Mouse (Mus musculus) stomach, postnatal 0 days (tissue): ENCODE measurements around the gene Inf2. TPM values are rescaled to one million over a fixed set of nuclear protein-coding genes. Genes with fewer than 3 reads are reported as not detected.

Experiments
- ATAC-seq: fragments of 200-750 bp; cut with Nextera tagmentation; 2 replicates; pipeline ENCODE4 v1.8.0; 2017; ENCODE audit not compliant: low FRiP score, low TSS enrichment
- DNase-seq: peaks from one replicate; pipeline ENCODE4 v3.0.0-alpha.2; 2016; ENCODE audit warnings: low spot score
- H3K27ac ChIP-seq: fragments of 300-500 bp; sonication (generic); replicated peaks from 2 replicates; pipeline ENCODE4 v1.5.1; 2014; ENCODE audit warnings: mild to moderate bottlenecking, control low read depth
- H3K27me3 ChIP-seq: fragments of 300-500 bp; sonication (generic); 2 replicates; pipeline ENCODE4 v1.6.1; 2014; ENCODE audit warnings: low read length; ENCODE audit not compliant: control insufficient read depth, insufficient read depth
- H3K36me3 ChIP-seq: fragments of 300-500 bp; sonication (generic); 2 replicates; pipeline ENCODE4 v1.6.1; 2014; ENCODE audit warnings: low read length, mixed read lengths; ENCODE audit not compliant: control insufficient read depth, insufficient read depth
- H3K4me1 ChIP-seq: fragments of 300-500 bp; sonication (generic); replicated peaks from 2 replicates; pipeline ENCODE4 v1.6.1; 2014; ENCODE audit warnings: antibody characterized with exemption; ENCODE audit not compliant: control insufficient read depth, insufficient read depth
- H3K4me2 ChIP-seq: fragments of 300-500 bp; sonication (generic); replicated peaks from 2 replicates; pipeline ENCODE4 v1.6.1; 2014; ENCODE audit warnings: low read depth, mild to moderate bottlenecking, control low read depth, moderate library complexity
- H3K4me3 ChIP-seq: fragments of 300-500 bp; sonication (generic); 2 replicates; pipeline ENCODE4 v1.5.1; 2014; ENCODE audit warnings: low read depth, low read length, control low read depth
- H3K9ac ChIP-seq: fragments of 300-500 bp; sonication (generic); 2 replicates; pipeline ENCODE4 v1.6.1; 2014; ENCODE audit warnings: mild to moderate bottlenecking, low read length, control low read depth, mixed read lengths
- H3K9me3 ChIP-seq: fragments of 300-500 bp; sonication (generic); 2 replicates; pipeline ENCODE4 v1.6.1; 2016; ENCODE audit warnings: low read length; ENCODE audit not compliant: control insufficient read depth
- CTCF ChIP-seq: IDR thresholded peaks from 2 replicates; pipeline ENCODE4 v1.5.1; 2016; ENCODE audit warnings: antibody characterized with exemption, low read depth, mild to moderate bottlenecking, moderate library complexity
- EP300 ChIP-seq: optimal IDR thresholded peaks from 2 replicates; pipeline ENCODE3; 2016; ENCODE audit warnings: antibody characterized with exemption
- WGBS: fragments of 180-500 bp; shearing (Covaris S2); extraction: QIAGEN DNeasy Blood & Tissue Kit; methylation state at CpG from one replicate; pipeline ENCODE4 v1.1.7; 2014; 5-methylcytosine and 5-hydroxymethylcytosine counted together
- polyA plus RNA-seq: library from polyadenylated mRNA; unstranded; fragments of >200 nt; fragmentation: Nextera tagmentation; extraction: Ambion mirVana; gene quantifications from 2 replicates; pipeline ENCODE4 v1.2.1, GENCODE M21; 2015

The Inf2 gene
- polyA plus RNA-seq, 1 experiment from 2014 or later = 1.5 TPM

- no peak for ATAC-seq
These were observed 63.3 kb downstream of the Inf2 start for GRCm38 (mm10) chr12:112651778-112652439.

GRCm38 (mm10) chr12:112653157-112653824 lies 64.7 kb downstream of the Inf2 start:
- Histone ChIP-seq H3K27me3 (no peaks in the 10 kb centered on the region), H3K4me3 (no peak overlapping the region), H3K9me3 (no peaks in the 10 kb centered on the region), H3K4me1 (no peaks in the 10 kb centered on the region), H3K36me3 (peaks cover 37% of the 10 kb centered on the region), H3K9ac (no peak overlapping the region), H3K4me2 (no peak overlapping the region), H3K27ac (no peak overlapping the region)
- ATAC-seq (peak; percentile 69), DNase-seq (peak; percentile 89)
- 31% methylated on average over 7 of the region's 7 CpGs for WGBS
- TF ChIP-seq CTCF (peak; percentile 98), EP300 (no peak)

More at GRCm38 (mm10) chr12:112651778-112652439, 63.3 kb downstream of the Inf2 start:
- 53% methylated on average over 5 of the region's 5 CpGs for WGBS
- H3K4me1 ChIP-seq = no peaks in the 10 kb centered on the region
- no peak for TF ChIP-seq EP300
- no peak for TF ChIP-seq CTCF
- H3K36me3 ChIP-seq = peaks cover 26% of the 10 kb centered on the region
- DNase-seq = no peak
- no peaks in the 10 kb centered on the region for H3K9me3 ChIP-seq
- no peak overlapping the region for H3K9ac ChIP-seq
- H3K4me2 ChIP-seq = no peak overlapping the region
- H3K27ac ChIP-seq = no peak overlapping the region
- no peak overlapping the region for H3K4me3 ChIP-seq
- H3K27me3 ChIP-seq = no peaks in the 10 kb centered on the region

DNA sequence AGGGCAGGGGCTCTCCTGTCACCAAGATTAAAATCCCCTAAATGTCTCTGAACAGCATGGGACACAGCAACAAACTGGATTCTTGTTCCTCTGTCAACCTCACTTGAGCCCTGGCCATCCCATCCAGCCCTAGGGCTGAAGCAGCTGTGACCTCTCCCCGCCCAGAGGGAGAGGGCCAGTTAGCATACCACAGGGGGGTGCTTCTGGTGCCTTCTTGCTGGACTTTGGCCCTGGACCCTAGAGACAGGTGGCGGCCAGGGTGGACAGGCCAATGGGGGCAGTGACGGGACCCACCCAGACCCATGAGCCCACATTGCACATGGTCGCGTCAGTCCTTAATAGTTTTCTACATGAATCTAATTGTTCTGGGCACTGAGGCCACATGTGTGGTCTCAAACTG lies 65.5 kb downstream of the Inf2 start:
- H3K36me3 ChIP-seq = peaks cover 42% of the 10 kb centered on the region
- 95% methylated on average over 5 of the region's 5 CpGs for WGBS
- no peaks in the 10 kb centered on the region for H3K4me1 ChIP-seq
- H3K4me2 ChIP-seq = no peak overlapping the region
- H3K9ac ChIP-seq = no peak overlapping the region
- no peaks in the 10 kb centered on the region for H3K27me3 ChIP-seq
- no peaks in the 10 kb centered on the region for H3K9me3 ChIP-seq
- ATAC-seq (no peak), DNase-seq (no peak)
- H3K27ac ChIP-seq = no peak overlapping the region
- no peak for TF ChIP-seq EP300
- TF ChIP-seq CTCF = no peak
- no peak overlapping the region for H3K4me3 ChIP-seq

DNA sequence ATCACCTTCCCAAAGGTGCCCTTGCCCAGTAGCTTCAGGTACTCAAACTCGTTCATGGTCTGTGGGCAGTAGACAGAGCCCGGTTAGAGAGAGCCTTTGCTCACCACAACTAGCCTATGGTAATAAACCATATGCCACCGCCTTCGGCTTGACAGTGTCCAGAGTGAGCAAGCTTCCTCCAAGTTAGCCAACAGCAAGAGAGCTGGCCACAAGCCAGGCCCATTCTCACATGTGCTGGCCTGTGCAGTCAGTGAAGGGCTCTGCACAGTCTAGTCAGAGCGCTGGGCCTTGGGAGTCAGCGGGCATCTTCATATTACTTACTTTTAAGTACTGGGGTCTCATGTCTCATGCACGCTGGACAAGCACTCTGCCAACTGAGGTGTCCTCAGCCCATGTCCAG lies 70.0 kb downstream of the Inf2 start:
- TF ChIP-seq CTCF (no peak), EP300 (no peak)
- Histone ChIP-seq H3K4me1 (peaks cover 8% of the 10 kb centered on the region; the same call in 1 of the 2 replicates), H3K27ac (no peak overlapping the region), H3K36me3 (peaks cover 45% of the 10 kb centered on the region), H3K27me3 (no peaks in the 10 kb centered on the region), H3K4me3 (no peak overlapping the region), H3K9ac (no peak overlapping the region), H3K9me3 (no peaks in the 10 kb centered on the region), H3K4me2 (no peak overlapping the region)
- no peak for ATAC-seq
- 80% methylated on average over 7 of the region's 7 CpGs for WGBS
- no peak for DNase-seq

DNA sequence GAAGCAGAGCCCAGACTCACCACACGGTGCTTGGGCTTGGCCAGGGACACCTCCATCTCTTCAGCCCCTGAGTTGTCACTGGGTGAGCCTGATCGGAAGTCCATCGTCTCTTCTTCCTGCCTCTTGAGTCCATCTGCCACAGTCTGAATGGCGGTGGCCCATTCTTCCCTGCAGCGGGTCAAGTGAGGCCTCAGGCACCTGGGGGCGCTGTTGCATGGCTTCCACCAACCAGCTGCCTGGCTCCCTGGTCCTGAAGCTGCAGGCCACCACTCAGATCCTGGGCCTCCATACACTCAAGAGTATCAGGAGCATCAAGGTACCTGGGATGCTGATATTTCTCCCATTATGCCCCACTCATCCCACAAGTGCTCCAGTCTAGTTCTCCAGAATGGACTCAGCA lies 70.5 kb downstream of the Inf2 start:
- no peak overlapping the region for H3K9ac ChIP-seq
- peaks cover 8% of the 10 kb centered on the region; the same call in 1 of the 2 replicates for H3K4me1 ChIP-seq
- peak; percentile 72 for TF ChIP-seq CTCF
- no peak for TF ChIP-seq EP300
- peaks cover 45% of the 10 kb centered on the region for H3K36me3 ChIP-seq
- H3K4me2 ChIP-seq = no peak overlapping the region
- no peaks in the 10 kb centered on the region for H3K9me3 ChIP-seq
- no peak for ATAC-seq
- no peak overlapping the region for H3K27ac ChIP-seq
- peak; percentile 68 for DNase-seq
- H3K4me3 ChIP-seq = no peak overlapping the region
- H3K27me3 ChIP-seq = no peaks in the 10 kb centered on the region
- WGBS = 91% methylated on average over 6 of the region's 6 CpGs
